Mouse (Mus musculus) kidney, adult 2 months (tissue): ENCODE results near the gene Zfp592.

Source experiments
- CTCF ChIP-seq: fragments of 200-500 bp; conservative IDR thresholded peaks from 2 replicates; pipeline ENCODE4 v1.5.1; 2011; ENCODE audit warnings: low read depth, mild to moderate bottlenecking, control low read depth, low read length, moderate library complexity, mixed read lengths; ENCODE audit not compliant: insufficient read depth, insufficient read length
- POLR2A ChIP-seq: fragments of 200-500 bp; IDR thresholded peaks from one replicate; pipeline ENCODE4 v1.6.1; 2011; ENCODE audit warnings: low read depth, low read length, control low read depth

GRCm38 (mm10) chr7:80997776-80998175, 4.3 kb downstream of the Zfp592 start:
- TF ChIP-seq CTCF (no peak), POLR2A (no peak)
